Mouse (Mus musculus) heart, postnatal 0 days (tissue): Measurements from ENCODE around the gene Ugt1a8.

Experiments
- CTCF ChIP-seq: IDR thresholded peaks from 2 replicates; pipeline ENCODE4 v1.5.1; 2016; ENCODE audit warnings: antibody characterized with exemption, control low read depth, low read depth
- EP300 ChIP-seq: IDR thresholded peaks from 2 replicates; pipeline ENCODE4 v1.6.1; 2016; ENCODE audit warnings: antibody characterized with exemption, low read depth

DNA sequence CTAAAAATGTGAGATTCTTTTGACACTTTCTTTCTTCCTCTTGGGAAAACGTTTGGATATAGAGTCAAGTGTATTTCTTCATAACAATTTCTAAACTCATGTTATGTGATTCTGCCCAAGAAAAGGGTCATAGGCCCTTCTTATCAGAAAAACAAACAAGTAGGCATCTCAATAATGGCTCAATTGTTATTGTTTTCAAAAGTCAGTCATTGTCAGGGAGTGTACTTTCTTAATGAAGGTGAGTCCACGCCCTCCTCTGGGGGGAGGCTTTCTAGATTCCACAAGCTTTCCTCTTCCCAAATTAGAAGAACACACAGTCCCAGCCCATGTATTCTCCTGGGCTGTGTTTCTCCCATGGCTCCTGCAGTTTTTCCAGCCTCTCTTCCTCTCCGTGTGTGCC, at the start of gene Ugt1a8:
- TF ChIP-seq CTCF (no peak), EP300 (no peak)
